Mouse (Mus musculus): Measurements from ENCODE around the gene Nfib. TPM values are rescaled to one million over a fixed set of nuclear protein-coding genes. Genes with fewer than 3 reads are reported as not detected.

Nfib gene
- polyA plus RNA-seq, 1 experiment from 2014 or later = 52.1 TPM

GRCm38 (mm10) chr4:82406511-82406910 is 299.0 kb downstream of the Nfib start:
- Histone ChIP-seq H3K4me2 (replicated peaks; ENCODE audit: low read depth, low read length) (no peak overlapping the region), H3K27ac (ENCODE audit: low read length) (no peak overlapping the region), H3K27me3 (replicated peaks; ENCODE audit: insufficient read depth, low read length) (no peaks in the 10 kb centered on the region), H3K9me3 (ENCODE audit: low read length) (no peaks in the 10 kb centered on the region), H3K9ac (replicated peaks; ENCODE audit: low read depth) (no peak overlapping the region), H3K4me1 (ENCODE audit: insufficient read depth, low read depth, low read length) (peaks cover 14% of the 10 kb centered on the region; the same call in 1 of the 2 replicates), H3K4me3 (ENCODE audit: low read depth, low read length) (no peak overlapping the region), H3K36me3 (ENCODE audit: insufficient read depth, low read length) (no peaks in the 10 kb centered on the region)
- WGBS = 62% methylated on average over 6 of the region's 6 CpGs
- no peak for TF ChIP-seq EP300 (IDR thresholded peaks at IDR 0.05)
- TF ChIP-seq CTCF (IDR thresholded peaks at IDR 0.05) = no peak
- no peak for ATAC-seq
- DNase-seq (ENCODE audit: low spot score) = no peak

GRCm38 (mm10) chr4:82405791-82406190 is 299.8 kb downstream of the Nfib start:
- Histone ChIP-seq H3K4me1 (ENCODE audit: insufficient read depth, low read depth, low read length) (peaks cover 16% of the 10 kb centered on the region; the same call in 1 of the 2 replicates), H3K4me2 (replicated peaks; ENCODE audit: low read depth, low read length) (no peak overlapping the region), H3K36me3 (ENCODE audit: insufficient read depth, low read length) (no peaks in the 10 kb centered on the region), H3K9me3 (ENCODE audit: low read length) (no peaks in the 10 kb centered on the region), H3K27me3 (replicated peaks; ENCODE audit: insufficient read depth, low read length) (no peaks in the 10 kb centered on the region), H3K27ac (ENCODE audit: low read length) (no peak overlapping the region), H3K4me3 (ENCODE audit: low read depth, low read length) (no peak overlapping the region), H3K9ac (replicated peaks; ENCODE audit: low read depth) (no peak overlapping the region)
- ATAC-seq = no peak
- no peak for DNase-seq (ENCODE audit: low spot score)
- WGBS = 78% methylated on average over 5 of the region's 5 CpGs
- TF ChIP-seq EP300 (IDR thresholded peaks at IDR 0.05) = no peak

DNA sequence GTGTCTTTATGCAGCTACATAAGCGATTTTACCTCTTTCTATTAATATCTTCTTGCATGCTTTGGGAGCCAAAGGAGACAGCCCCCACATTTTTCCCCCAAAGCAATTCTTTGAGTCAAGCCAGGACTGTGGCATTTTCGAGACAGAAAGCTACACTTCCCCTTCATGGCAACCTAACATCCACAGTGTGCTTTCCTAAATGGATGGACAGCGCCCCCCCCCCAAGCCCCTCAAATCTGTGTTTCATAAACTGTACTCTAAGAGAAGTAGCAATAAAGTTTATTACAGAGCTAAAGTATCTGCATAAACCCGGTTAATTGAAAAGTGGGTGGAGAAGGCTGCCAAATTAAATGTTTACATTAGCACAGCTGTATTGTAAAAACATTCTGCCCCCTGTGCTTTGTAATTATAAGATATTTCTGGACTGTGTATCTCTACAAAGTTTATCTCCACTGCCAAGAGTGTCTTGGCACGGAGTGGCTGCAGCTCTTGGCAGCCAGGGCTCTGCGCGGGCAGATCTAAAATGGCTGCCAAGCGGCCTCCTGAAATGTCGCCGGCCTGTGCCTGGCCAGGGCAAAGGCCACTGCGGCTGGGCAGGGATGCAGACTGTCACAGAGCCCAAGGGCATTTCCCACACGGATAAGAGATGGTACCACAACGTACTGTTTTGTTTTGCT is 301.4 kb downstream of the Nfib start:
- H3K36me3 ChIP-seq (ENCODE audit: insufficient read depth, low read length) = no peaks in the 10 kb centered on the region
- peak; percentile 64 for ATAC-seq
- peak overlapping the region; percentile 25 for H3K4me2 ChIP-seq (replicated peaks; ENCODE audit: low read depth, low read length)
- peaks cover 23% of the 10 kb centered on the region; the same call in 1 of the 2 replicates for H3K4me1 ChIP-seq (ENCODE audit: insufficient read depth, low read depth, low read length)
- H3K27me3 ChIP-seq (replicated peaks; ENCODE audit: insufficient read depth, low read length) = no peaks in the 10 kb centered on the region
- no peak overlapping the region for H3K9ac ChIP-seq (replicated peaks; ENCODE audit: low read depth)
- H3K4me3 ChIP-seq (ENCODE audit: low read depth, low read length) = no peak overlapping the region
- H3K9me3 ChIP-seq (ENCODE audit: low read length) = no peaks in the 10 kb centered on the region
- WGBS = 27% methylated on average over 13 of the region's 13 CpGs
- peak overlapping the region; percentile 83 for H3K27ac ChIP-seq (ENCODE audit: low read length)
- TF ChIP-seq CTCF (IDR thresholded peaks at IDR 0.05) (0 out of 2 replicates have a peak, but pooled peaks have one; percentile 2), EP300 (IDR thresholded peaks at IDR 0.05) (peak; percentile 68)
- DNase-seq (ENCODE audit: low spot score) = peak; percentile 79

- Histone ChIP-seq H3K36me3 (ENCODE audit: insufficient read depth, low read length) (no peaks in the 10 kb centered on the region), H3K4me1 (ENCODE audit: insufficient read depth, low read depth, low read length) (peaks cover 23% of the 10 kb centered on the region; the same call in 1 of the 2 replicates), H3K4me2 (replicated peaks; ENCODE audit: low read depth, low read length) (no peak overlapping the region), H3K4me3 (ENCODE audit: low read depth, low read length) (no peak overlapping the region), H3K9me3 (ENCODE audit: low read length) (no peaks in the 10 kb centered on the region), H3K9ac (replicated peaks; ENCODE audit: low read depth) (no peak overlapping the region), H3K27me3 (replicated peaks; ENCODE audit: insufficient read depth, low read length) (no peaks in the 10 kb centered on the region), H3K27ac (ENCODE audit: low read length) (no peak overlapping the region)
- TF ChIP-seq CTCF (IDR thresholded peaks at IDR 0.05) = no peak
- no peak for TF ChIP-seq EP300 (IDR thresholded peaks at IDR 0.05)
- WGBS = 88% methylated on average over 9 of the region's 9 CpGs
- DNase-seq (ENCODE audit: low spot score) = no peak
- no peak for ATAC-seq
Observed at GRCm38 (mm10) chr4:82402666-82403065, 302.9 kb downstream of the Nfib start.

- Histone ChIP-seq H3K36me3 (ENCODE audit: insufficient read depth, low read length) (no peaks in the 10 kb centered on the region), H3K27ac (ENCODE audit: low read length) (peak overlapping the region; percentile 71; the same call in 1 of the 2 replicates), H3K4me1 (ENCODE audit: insufficient read depth, low read depth, low read length) (peaks cover 26% of the 10 kb centered on the region; the same call in 1 of the 2 replicates), H3K4me3 (ENCODE audit: low read depth, low read length) (no peak overlapping the region), H3K4me2 (replicated peaks; ENCODE audit: low read depth, low read length) (no peak overlapping the region), H3K9ac (replicated peaks; ENCODE audit: low read depth) (no peak overlapping the region), H3K27me3 (replicated peaks; ENCODE audit: insufficient read depth, low read length) (no peaks in the 10 kb centered on the region), H3K9me3 (ENCODE audit: low read length) (no peaks in the 10 kb centered on the region)
- DNase-seq (ENCODE audit: low spot score) (no peak), ATAC-seq (no peak)
- TF ChIP-seq EP300 (IDR thresholded peaks at IDR 0.05) = no peak
- TF ChIP-seq CTCF (IDR thresholded peaks at IDR 0.05) = no peak
- 37% methylated on average over 3 of the region's 3 CpGs for WGBS
Observed at GRCm38 (mm10) chr4:82401450-82402061, 304.0 kb downstream of the Nfib start.

GRCm38 (mm10) chr4:82400536-82400935 is 305.0 kb downstream of the Nfib start:
- peak; percentile 78 for DNase-seq (ENCODE audit: low spot score)

More at GRCm38 (mm10) chr4:82400536-82400935, 305.0 kb downstream of the Nfib start:
- Histone ChIP-seq H3K9me3 (ENCODE audit: low read length) (no peaks in the 10 kb centered on the region), H3K4me2 (replicated peaks; ENCODE audit: low read depth, low read length) (0 out of 2 replicates have a peak overlapping the region, but pooled peaks have one; percentile 6), H3K27me3 (replicated peaks; ENCODE audit: insufficient read depth, low read length) (no peaks in the 10 kb centered on the region), H3K36me3 (ENCODE audit: insufficient read depth, low read length) (no peaks in the 10 kb centered on the region), H3K27ac (ENCODE audit: low read length) (peak overlapping the region; percentile 71), H3K9ac (replicated peaks; ENCODE audit: low read depth) (no peak overlapping the region), H3K4me1 (ENCODE audit: insufficient read depth, low read depth, low read length) (peaks cover 26% of the 10 kb centered on the region; the same call in 1 of the 2 replicates), H3K4me3 (ENCODE audit: low read depth, low read length) (no peak overlapping the region)
- 18% methylated on average over 5 of the region's 5 CpGs for WGBS
- TF ChIP-seq EP300 (IDR thresholded peaks at IDR 0.05) (peak; percentile 67), CTCF (IDR thresholded peaks at IDR 0.05) (no peak)
- ATAC-seq = peak; percentile 84

Data from lung, postnatal 0 days (tissue).